Mouse (Mus musculus): ENCODE measurements around the gene Bend7. TPM values are rescaled to one million over a fixed set of nuclear protein-coding genes. Genes with fewer than 3 reads are reported as not detected.

Gene Bend7
- 0.19 TPM for polyA plus RNA-seq (2017; shearing (Covaris generic))

DNA sequence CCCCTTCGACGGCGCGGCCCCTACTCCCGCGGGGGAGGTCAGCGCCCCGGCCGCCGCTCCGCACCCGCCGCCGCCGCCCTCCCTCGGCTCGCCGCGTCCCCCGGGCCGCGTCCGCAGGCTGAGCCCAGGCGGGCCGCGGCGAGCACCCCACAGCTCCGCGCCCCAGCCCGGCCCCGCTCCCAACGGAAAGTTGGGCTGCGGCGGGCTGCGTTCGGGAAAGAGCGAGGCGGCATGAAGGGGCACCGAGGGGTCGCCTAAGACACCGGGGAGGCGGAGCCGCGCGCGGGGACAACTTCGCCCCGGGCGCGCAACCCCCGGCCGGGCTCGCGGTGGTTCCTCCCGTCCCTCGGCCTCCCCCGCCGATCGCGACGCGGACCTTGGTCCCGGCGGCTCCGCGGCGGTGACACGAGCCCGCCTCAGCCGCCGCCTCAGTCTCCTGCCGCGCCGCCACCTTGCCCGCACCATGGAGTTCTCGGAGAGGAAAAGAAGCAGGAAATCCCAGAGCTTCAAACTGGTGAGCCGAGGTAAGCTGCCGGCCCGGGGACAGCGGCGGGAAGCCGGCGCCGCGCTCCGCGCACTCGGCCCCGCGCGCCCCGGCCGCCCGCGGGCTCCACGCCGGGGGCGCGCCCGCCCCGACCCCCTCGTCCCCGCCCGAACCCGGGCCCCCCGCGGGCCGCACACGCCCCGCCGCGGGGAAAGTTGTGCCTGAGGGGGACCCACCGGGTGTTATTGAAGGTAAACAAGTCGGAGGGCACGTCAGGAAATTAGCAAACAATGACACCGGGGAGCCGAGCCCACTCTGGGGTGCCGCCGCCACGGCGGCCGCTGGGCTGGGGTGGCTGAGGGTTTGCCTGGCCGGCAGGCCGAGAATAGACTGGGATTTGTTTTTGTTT is at the start of gene Bend7:
Gene Bend7, plus strand, starts transcription at position 63 of the 893 bp plus-strand sequence.

Other genes with a start within 250 kb of the Bend7 start
- 56.8 TPM for gene Prpf18, start 65.7 kb upstream of the Bend7 start, polyA plus RNA-seq (2017; shearing (Covaris generic))
- 21.8 TPM for gene Sephs1, start 163.7 kb downstream of the Bend7 start, polyA plus RNA-seq (2017; shearing (Covaris generic))
- gene Phyh, start 201.2 kb downstream of the Bend7 start, polyA plus RNA-seq (2017; shearing (Covaris generic)) = 51.4 TPM